Mouse (Mus musculus) heart, adult 2 months (tissue): ENCODE data around the gene Etfa.

Experiments
- CTCF ChIP-seq: fragments of 200-600 bp; IDR thresholded peaks from 2 replicates; pipeline ENCODE4 v1.8.1; 2022; ENCODE audit warnings: antibody characterized with exemption, mild to moderate bottlenecking, moderate library complexity
- EP300 ChIP-seq: fragments of 200-500 bp; IDR thresholded peaks from 2 replicates; pipeline ENCODE4 v1.6.1; 2011; ENCODE audit warnings: low read depth, low read length, control low read depth; ENCODE audit not compliant: insufficient read depth
- POLR2A ChIP-seq: fragments of 200-500 bp; IDR thresholded peaks from 2 replicates; pipeline ENCODE4 v1.6.1; 2011; ENCODE audit warnings: mild to moderate bottlenecking, low read depth, low read length, control low read depth; ENCODE audit not compliant: insufficient read depth

- no peak for TF ChIP-seq POLR2A
- TF ChIP-seq CTCF = peak; percentile 90
- TF ChIP-seq EP300 = no peak
Observed at GRCm38 (mm10) chr9:55429242-55429975, 82.6 kb downstream of the Etfa start.
